Mouse (Mus musculus) intestine, embryonic 16.5 days (tissue): ENCODE measurements around the gene Zyx. TPM values are rescaled to one million over a fixed set of nuclear protein-coding genes. Genes with fewer than 3 reads are reported as not detected.

Experiments
- ATAC-seq: fragments of 200-750 bp; cut with Nextera tagmentation; 2 replicates; pipeline ENCODE4 v1.8.0; 2017; ENCODE audit warnings: moderate TSS enrichment, moderate library complexity
- H3K27ac ChIP-seq: fragments of 300-500 bp; sonication (generic); 2 replicates; pipeline ENCODE4 v1.5.1; 2014; ENCODE audit warnings: mild to moderate bottlenecking, low read length
- H3K27me3 ChIP-seq: fragments of 300-500 bp; sonication (generic); replicated peaks from 2 replicates; pipeline ENCODE4 v1.6.1; 2014; ENCODE audit warnings: low read length, control low read depth, mixed read lengths; ENCODE audit not compliant: control insufficient read depth, insufficient read depth
- H3K36me3 ChIP-seq: fragments of 300-500 bp; sonication (generic); 2 replicates; pipeline ENCODE4 v1.6.1; 2014; ENCODE audit warnings: low read length, control low read depth; ENCODE audit not compliant: control insufficient read depth, insufficient read depth
- H3K4me1 ChIP-seq: fragments of 300-500 bp; sonication (generic); 2 replicates; pipeline ENCODE4 v1.6.1; 2014; ENCODE audit warnings: low read length, control low read depth, mixed read lengths; ENCODE audit not compliant: control insufficient read depth, insufficient read depth
- H3K4me2 ChIP-seq: fragments of 300-500 bp; sonication (generic); 2 replicates; pipeline ENCODE4 v1.6.1; 2014; ENCODE audit warnings: low read depth, low read length, control low read depth
- H3K4me3 ChIP-seq: fragments of 300-500 bp; sonication (generic); 2 replicates; pipeline ENCODE4 v1.5.1; 2014; ENCODE audit warnings: mild to moderate bottlenecking, low read length
- H3K9ac ChIP-seq: fragments of 300-500 bp; sonication (generic); 2 replicates; pipeline ENCODE4 v1.6.1; 2014; ENCODE audit warnings: low read depth, low read length
- H3K9me3 ChIP-seq: fragments of 300-500 bp; sonication (generic); 2 replicates; pipeline ENCODE4 v1.6.1; 2016; ENCODE audit warnings: low read length, control low read depth; ENCODE audit not compliant: control insufficient read depth
- WGBS: fragments of 180-500 bp; shearing (Covaris S2); extraction: QIAGEN DNeasy Blood & Tissue Kit; methylation state at CpG from one replicate; pipeline ENCODE4 v1.1.7; 2014; 5-methylcytosine and 5-hydroxymethylcytosine counted together
- polyA plus RNA-seq: library from polyadenylated mRNA; unstranded; fragments of >200 nt; fragmentation: Nextera tagmentation; extraction: Ambion mirVana; gene quantifications from 2 replicates; pipeline ENCODE4 v1.2.1, GENCODE M21; 2015

Zyx gene
- polyA plus RNA-seq, 1 experiment from 2014 or later: 86.5 TPM

GRCm38 (mm10) chr6:42355366-42355765, 5.9 kb downstream of the Zyx start:
- Histone ChIP-seq H3K27ac (no peak overlapping the region), H3K9me3 (no peaks in the 10 kb centered on the region), H3K4me3 (no peak overlapping the region), H3K4me1 (peaks cover 39% of the 10 kb centered on the region), H3K27me3 (no peaks in the 10 kb centered on the region), H3K9ac (no peak overlapping the region), H3K36me3 (peaks cover 10% of the 10 kb centered on the region), H3K4me2 (no peak overlapping the region)
- no peak for ATAC-seq
- 93% methylated on average over 6 of the region's 6 CpGs for WGBS

GRCm38 (mm10) chr6:42355794-42356600, 6.6 kb downstream of the Zyx start:
- H3K4me1 ChIP-seq: peaks cover 36% of the 10 kb centered on the region
- H3K27ac ChIP-seq: no peak overlapping the region
- no peak overlapping the region for H3K4me2 ChIP-seq
- H3K27me3 ChIP-seq: no peaks in the 10 kb centered on the region
- no peak for ATAC-seq
- WGBS: 93% methylated on average over 13 of the region's 13 CpGs
- no peak overlapping the region for H3K4me3 ChIP-seq
- no peaks in the 10 kb centered on the region for H3K9me3 ChIP-seq
- H3K36me3 ChIP-seq: peaks cover 10% of the 10 kb centered on the region
- H3K9ac ChIP-seq: no peak overlapping the region

- WGBS: 89% methylated on average over 5 of the region's 5 CpGs
- no peak overlapping the region for H3K4me2 ChIP-seq
- peaks cover 8% of the 10 kb centered on the region for H3K36me3 ChIP-seq
- no peaks in the 10 kb centered on the region for H3K27me3 ChIP-seq
- H3K27ac ChIP-seq: no peak overlapping the region
- no peaks in the 10 kb centered on the region for H3K9me3 ChIP-seq
- H3K9ac ChIP-seq: no peak overlapping the region
- H3K4me1 ChIP-seq: peaks cover 26% of the 10 kb centered on the region
- peak; percentile 61 for ATAC-seq
- no peak overlapping the region for H3K4me3 ChIP-seq
Observed at GRCm38 (mm10) chr6:42356913-42357312, 7.5 kb downstream of the Zyx start.

- Histone ChIP-seq H3K36me3 (peaks cover 8% of the 10 kb centered on the region), H3K4me2 (no peak overlapping the region), H3K27me3 (no peaks in the 10 kb centered on the region), H3K27ac (no peak overlapping the region), H3K4me3 (no peak overlapping the region), H3K9ac (no peak overlapping the region), H3K4me1 (peaks cover 20% of the 10 kb centered on the region), H3K9me3 (no peaks in the 10 kb centered on the region)
- 68% methylated on average over 6 of the region's 6 CpGs for WGBS
- ATAC-seq: no peak
Observed at GRCm38 (mm10) chr6:42357901-42358300, 8.5 kb downstream of the Zyx start.

GRCm38 (mm10) chr6:42358901-42359300, 9.5 kb downstream of the Zyx start:
- Histone ChIP-seq H3K27me3 (no peaks in the 10 kb centered on the region), H3K4me1 (peaks cover 14% of the 10 kb centered on the region; the same call in 1 of the 2 replicates), H3K36me3 (peaks cover 8% of the 10 kb centered on the region), H3K27ac (peak overlapping the region; percentile 20), H3K4me2 (no peak overlapping the region), H3K9ac (no peak overlapping the region), H3K4me3 (no peak overlapping the region), H3K9me3 (no peaks in the 10 kb centered on the region)
- WGBS: 90% methylated on average over 12 of the region's 12 CpGs
- ATAC-seq: no peak

GRCm38 (mm10) chr6:42359364-42360147, 10.1 kb downstream of the Zyx start:
- H3K4me2 ChIP-seq: no peak overlapping the region
- peaks cover 9% of the 10 kb centered on the region; the same call in 1 of the 2 replicates for H3K4me1 ChIP-seq
- H3K36me3 ChIP-seq: peaks cover 8% of the 10 kb centered on the region
- 65% methylated on average over 9 of the region's 9 CpGs for WGBS
- H3K4me3 ChIP-seq: no peak overlapping the region
- H3K9me3 ChIP-seq: no peaks in the 10 kb centered on the region
- H3K27me3 ChIP-seq: no peaks in the 10 kb centered on the region
- ATAC-seq: no peak
- peak overlapping the region; percentile 51 for H3K27ac ChIP-seq
- H3K9ac ChIP-seq: no peak overlapping the region

- no peak overlapping the region for H3K27ac ChIP-seq
- no peak for ATAC-seq
- H3K9me3 ChIP-seq: no peaks in the 10 kb centered on the region
- H3K4me2 ChIP-seq: no peak overlapping the region
- 82% methylated on average over 6 of the region's 6 CpGs for WGBS
- no peaks in the 10 kb centered on the region for H3K27me3 ChIP-seq
- no peak overlapping the region for H3K9ac ChIP-seq
- peaks cover 7% of the 10 kb centered on the region; the same call in 1 of the 2 replicates for H3K4me1 ChIP-seq
- peaks cover 8% of the 10 kb centered on the region for H3K36me3 ChIP-seq
- H3K4me3 ChIP-seq: no peak overlapping the region
Observed at GRCm38 (mm10) chr6:42360231-42360840, 10.9 kb downstream of the Zyx start.

- no peak for ATAC-seq
- Histone ChIP-seq H3K4me1 (peaks cover 7% of the 10 kb centered on the region; the same call in 1 of the 2 replicates), H3K9me3 (no peaks in the 10 kb centered on the region), H3K36me3 (peaks cover 4% of the 10 kb centered on the region; the same call in 1 of the 2 replicates), H3K27me3 (no peaks in the 10 kb centered on the region), H3K9ac (no peak overlapping the region), H3K4me2 (no peak overlapping the region), H3K4me3 (no peak overlapping the region), H3K27ac (no peak overlapping the region)
- 89% methylated on average over 13 of the region's 13 CpGs for WGBS
Observed at GRCm38 (mm10) chr6:42361041-42361895, 11.8 kb downstream of the Zyx start.
